Mouse (Mus musculus) MEL (cell line): ENCODE data around the gene Nepn.

Experiments used
- CTCF ChIP-seq, 3 experiments: IDR thresholded peaks in 2 of 3; conservative IDR thresholded peaks in 1 of 3; 2 replicates each; pipeline ENCODE4 v1.5.1; 2011 to 2012; ENCODE audit warnings: low read length in 3 of 3, low read depth in 2 of 3, mild to moderate bottlenecking in 2 of 3, improper control_type of control experiment in 1 of 3, inconsistent platforms in 1 of 3, mixed read lengths in 1 of 3, moderate library complexity in 1 of 3; ENCODE audit not compliant: control insufficient read depth in 1 of 3, insufficient read depth in 1 of 3, poor library complexity in 1 of 3, severe bottlenecking in 1 of 3
- GABPA ChIP-seq: IDR thresholded peaks from 2 replicates; pipeline ENCODE4 v1.6.1; 2012; ENCODE audit warnings: low read depth, mild to moderate bottlenecking, inconsistent platforms, low read length, improper control_type of control experiment, moderate library complexity
- TCF12 ChIP-seq: IDR thresholded peaks from 2 replicates; pipeline ENCODE4 v1.6.1; 2014; ENCODE audit warnings: low read depth, mild to moderate bottlenecking, inconsistent platforms, low read length, improper control_type of control experiment, moderate library complexity
- USF2 ChIP-seq, 2 experiments: IDR thresholded peaks; 2 replicates each; pipeline ENCODE4 v1.6.1; 2011 to 2012; ENCODE audit warnings: improper control_type of control experiment in 2 of 2, low read length in 2 of 2, borderline replicate concordance in 1 of 2, inconsistent platforms in 1 of 2, low read depth in 1 of 2, mild to moderate bottlenecking in 1 of 2; ENCODE audit not compliant: insufficient read depth in 1 of 2

GRCm38 (mm10) chr10:52383522-52383921, 5.2 kb upstream of the Nepn start:
- TF ChIP-seq CTCF (IDR thresholded peaks at IDR 0.05 in 2 of 3, conservative IDR thresholded peaks at IDR 0.05 in 1 of 3; ENCODE audit: control insufficient read depth in 1 of 3, insufficient read depth in 1 of 3, low read depth in 2 of 3, low read length in 3 of 3, poor library complexity in 1 of 3, severe bottlenecking in 1 of 3) (no peak), GABPA (no peak), USF2 (IDR thresholded peaks at IDR 0.05; ENCODE audit: borderline replicate concordance in 1 of 2, insufficient read depth in 1 of 2, low read depth in 1 of 2, low read length in 2 of 2) (no peak), TCF12 (no peak)
